Mouse (Mus musculus) liver, postnatal 0 days (tissue): ENCODE measurements at regions not wholly inside any gene's neighbourhood (a gene's known extent, or its start where the extent isn't known, plus 50 kb on each side); places are given as distances from the start of the nearest gene placed in this dataset.

ENCODE experiments used
- CTCF ChIP-seq: sonication (generic); IDR thresholded peaks from 2 replicates; pipeline ENCODE4 v1.5.1; 2016; ENCODE audit warnings: antibody characterized with exemption, low read depth
- EP300 ChIP-seq: IDR thresholded peaks from 2 replicates; pipeline ENCODE4 v1.6.1; 2016; ENCODE audit warnings: antibody characterized with exemption, low read depth, mild to moderate bottlenecking

DNA sequence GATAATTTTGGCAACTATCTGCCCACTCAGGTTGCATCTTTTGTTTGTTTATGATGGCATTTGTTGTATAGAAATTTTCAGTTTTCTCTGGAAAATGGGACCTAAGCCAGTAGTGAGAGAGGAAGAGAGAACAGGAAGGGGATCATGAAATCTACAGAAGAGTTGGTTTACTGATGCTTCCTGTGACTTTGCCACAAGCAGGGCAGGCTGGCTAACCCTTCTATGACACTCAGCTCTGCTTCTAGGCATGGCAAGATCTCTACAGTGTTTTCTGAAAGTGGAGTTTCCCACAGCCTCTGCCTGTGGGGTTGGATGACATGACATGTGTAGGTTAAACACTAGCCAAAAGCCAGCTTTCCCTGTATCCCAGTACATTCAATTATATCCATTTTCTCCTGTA, 217.7 kb upstream of the Jun start:
- no peak for TF ChIP-seq EP300
- TF ChIP-seq CTCF = no peak
